Mouse (Mus musculus): ENCODE data around the gene Tbkbp1.

DNA sequence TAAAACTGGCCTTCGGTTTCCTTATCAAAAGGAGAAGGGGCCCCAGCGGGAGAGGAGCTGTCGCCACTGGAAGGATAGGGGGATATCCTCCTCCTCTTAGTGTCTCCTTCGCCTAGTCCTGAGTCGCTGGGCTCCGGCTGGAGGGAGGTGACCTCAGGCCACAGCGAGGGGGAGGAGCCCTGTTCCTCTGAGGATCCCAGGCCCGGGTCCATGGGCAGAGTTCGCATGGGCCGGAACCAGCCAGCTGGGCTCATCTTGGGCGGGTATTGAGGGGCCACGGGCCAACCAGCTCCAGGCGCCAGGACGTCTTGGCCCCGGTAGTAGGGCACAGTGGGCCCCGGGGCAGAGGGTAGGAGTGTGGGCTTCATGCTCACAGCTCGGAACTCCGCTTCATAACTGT lies 52.5 kb downstream of the Tbkbp1 start:
- TF ChIP-seq POLR2A (IDR thresholded peaks at IDR 0.05; ENCODE audit: borderline replicate concordance, extremely low read depth, low read depth, low read length) (no peak), CTCF (IDR thresholded peaks at IDR 0.05; ENCODE audit: insufficient read depth, low read length) (no peak)
